Mouse (Mus musculus) kidney, adult 11 months (tissue): Measurements from ENCODE around the gene Sprr2e.

ENCODE experiments used
- DNase-seq: peaks from one replicate; pipeline ENCODE4 v3.0.0; 2022

Sprr2e gene

GRCm38 (mm10) chr3:92351843-92352242 lies at the start of gene Sprr2e:
Sprr2e (plus strand) TSS chr3:92352143.
- DNase-seq = no peak

GRCm38 (mm10) chr3:92307406-92307805 lies 44.5 kb upstream of the Sprr2e start:
- DNase-seq = no peak

GRCm38 (mm10) chr3:92316320-92316719 lies 35.6 kb upstream of the Sprr2e start, which contains the start of gene Sprr2b:
Sprr2b (plus strand) TSS chr3:92316620.
- DNase-seq = no peak

GRCm38 (mm10) chr3:92317384-92317783 lies 34.6 kb upstream of the Sprr2e start:
- DNase-seq = no peak

- DNase-seq = no peak
Measured at GRCm38 (mm10) chr3:92336278-92336677, 15.7 kb upstream of the Sprr2e start.

- DNase-seq = no peak
Measured at GRCm38 (mm10) chr3:92338840-92339239, 13.1 kb upstream of the Sprr2e start, which contains the start of gene Sprr2d. Sprr2d (plus strand) TSS chr3:92339140.

GRCm38 (mm10) chr3:92361619-92362018 lies 9.7 kb downstream of the Sprr2e start:
- DNase-seq = no peak

GRCm38 (mm10) chr3:92364887-92365286 lies 12.9 kb downstream of the Sprr2e start, which contains the start of gene Sprr2f:
Sprr2f (plus strand) TSS chr3:92365187.
- DNase-seq = no peak

GRCm38 (mm10) chr3:92373613-92374012 lies 21.7 kb downstream of the Sprr2e start:
- DNase-seq = no peak

- DNase-seq = no peak
Measured at GRCm38 (mm10) chr3:92385385-92385784, 33.4 kb downstream of the Sprr2e start, which contains the start of gene Sprr2h. Sprr2h (plus strand) TSS chr3:92385685.

- no peak for DNase-seq
Measured at GRCm38 (mm10) chr3:92394301-92394700, 42.4 kb downstream of the Sprr2e start.
